Mouse (Mus musculus) bone marrow, adult 2 months (tissue): ENCODE measurements around the gene Med15. TPM values are rescaled to one million over a fixed set of nuclear protein-coding genes. Genes with fewer than 3 reads are reported as not detected.
A peak's percentile ranks its signal among the peaks of the same experiment; 100 is the strongest.

Source experiments
- H3K27ac ChIP-seq: fragments of 200-500 bp; 2 replicates; pipeline ENCODE4 v1.5.1; 2012; ENCODE audit warnings: low read depth, mild to moderate bottlenecking, control low read depth, inconsistent platforms, low read length; ENCODE audit not compliant: control insufficient read depth, poor library complexity, insufficient read depth
- H3K4me1 ChIP-seq: fragments of 200-500 bp; 2 replicates; pipeline ENCODE4 v1.6.1; 2011; ENCODE audit warnings: low read length; ENCODE audit not compliant: control insufficient read depth, insufficient read depth
- H3K4me3 ChIP-seq: fragments of 200-500 bp; replicated peaks from 2 replicates; pipeline ENCODE3; 2011; ENCODE audit warnings: mild to moderate bottlenecking, low read depth, low read length, control low read depth; ENCODE audit not compliant: control insufficient read depth
- CTCF ChIP-seq: fragments of 200-500 bp; IDR thresholded peaks from 2 replicates; pipeline ENCODE4 v1.5.1; 2011; ENCODE audit warnings: low read length, control low read depth; ENCODE audit not compliant: control insufficient read depth, insufficient read depth
- POLR2A ChIP-seq: fragments of 200-500 bp; IDR thresholded peaks from 2 replicates; pipeline ENCODE4 v1.6.1; 2011; ENCODE audit warnings: low read depth, mild to moderate bottlenecking, control low read depth, low read length, borderline replicate concordance; ENCODE audit not compliant: control insufficient read depth
- WGBS: fragments of 180-500 bp; shearing (Covaris S2); methylation state at CpG from one replicate; pipeline ENCODE4 v1.1.7; 2018; 5-methylcytosine and 5-hydroxymethylcytosine counted together
- polyA plus RNA-seq: library from polyadenylated mRNA; stranded (reverse); fragments of >200 nt; gene quantifications from 2 replicates; pipeline ENCODE4 v1.2.4, GENCODE M21; 2011; ENCODE audit warnings: low replicate concordance; ENCODE audit not compliant: missing spikeins, insufficient read depth, insufficient read length

Med15 gene
- polyA plus RNA-seq, 1 experiment, result 38.0 TPM

DNA sequence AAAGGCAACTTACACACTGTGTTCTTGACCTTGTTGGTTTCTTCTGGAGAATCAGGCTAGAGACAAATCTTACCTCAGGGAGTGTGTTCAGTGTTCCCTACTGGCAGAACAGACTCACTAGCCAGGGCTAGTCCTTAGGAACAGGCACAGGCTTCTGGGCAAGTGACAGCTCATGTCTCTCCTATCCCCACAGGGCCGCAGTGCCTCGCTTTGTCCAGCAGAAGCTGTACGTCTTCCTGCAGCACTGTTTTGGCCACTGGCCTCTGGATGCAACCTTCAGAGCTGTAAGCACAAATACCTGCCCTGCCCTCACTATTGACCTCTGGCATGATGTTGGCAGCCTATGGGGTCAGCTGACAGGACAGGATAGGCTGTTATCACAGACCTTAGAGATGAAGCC, 93.6 kb downstream of the Med15 start:
- WGBS, result 92% methylated on average over 3 of the region's 3 CpGs
- no peak for TF ChIP-seq CTCF
- no peak for TF ChIP-seq POLR2A
- Histone ChIP-seq H3K27ac (peak overlapping the region; percentile 57; the same call in 1 of the 2 replicates), H3K4me1 (peaks cover 6% of the 10 kb centered on the region), H3K4me3 (no peak overlapping the region)

DNA sequence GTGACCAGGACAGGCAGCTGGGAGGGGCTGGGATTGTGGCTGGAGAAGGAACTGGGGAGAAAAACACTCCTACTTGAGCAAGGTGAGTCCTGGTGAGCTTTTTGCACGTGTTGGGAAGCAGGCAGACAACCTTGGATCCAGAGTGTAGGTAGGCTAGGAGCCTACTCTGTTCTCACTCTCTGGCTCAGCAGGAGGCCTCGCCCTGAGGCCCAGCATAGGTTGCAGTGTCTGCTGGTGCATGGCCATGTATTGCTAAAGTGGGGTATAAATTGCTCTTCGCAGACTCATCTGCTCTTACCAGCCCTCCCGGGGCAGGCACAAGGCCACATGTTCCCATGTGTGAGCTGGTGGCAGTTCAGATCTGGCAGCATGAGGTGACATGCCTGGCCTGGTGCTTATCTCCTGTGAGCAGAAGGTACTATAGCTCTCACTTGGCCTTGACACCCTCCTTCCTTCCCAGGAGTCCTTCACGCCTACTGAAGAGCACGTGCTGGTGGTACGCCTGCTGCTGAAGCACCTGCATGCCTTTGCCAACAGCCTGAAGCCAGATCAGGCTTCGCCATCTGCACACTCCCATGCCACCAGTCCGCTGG, 94.6 kb downstream of the Med15 start:
- TF ChIP-seq POLR2A (no peak), CTCF (no peak)
- peaks cover 6% of the 10 kb centered on the region for H3K4me1 ChIP-seq
- H3K4me3 ChIP-seq, result no peak overlapping the region
- WGBS, result 64% methylated on average over 9 of the region's 9 CpGs
- H3K27ac ChIP-seq, result peak overlapping the region; percentile 86

GRCm38 (mm10) chr16:17637610-17638009, 95.1 kb downstream of the Med15 start:
- H3K4me1 ChIP-seq, result peaks cover 6% of the 10 kb centered on the region
- TF ChIP-seq POLR2A, result no peak
- TF ChIP-seq CTCF, result peak; percentile 38; the same call in 1 of the 2 replicates
- 73% methylated on average over 2 of the region's 2 CpGs for WGBS
- H3K4me3 ChIP-seq, result no peak overlapping the region
- peak overlapping the region; percentile 86 for H3K27ac ChIP-seq

GRCm38 (mm10) chr16:17636904-17637303, 95.8 kb downstream of the Med15 start:
- WGBS, result 67% methylated on average over 2 of the region's 2 CpGs
- TF ChIP-seq CTCF (no peak), POLR2A (no peak)
- Histone ChIP-seq H3K27ac (no peak overlapping the region), H3K4me3 (no peak overlapping the region), H3K4me1 (peaks cover 6% of the 10 kb centered on the region)

GRCm38 (mm10) chr16:17633481-17634181, 99.1 kb downstream of the Med15 start:
- no peak overlapping the region for H3K27ac ChIP-seq
- TF ChIP-seq POLR2A, result no peak
- TF ChIP-seq CTCF, result peak; percentile 25; the same call in 1 of the 2 replicates
- peaks cover 3% of the 10 kb centered on the region; the same call in 1 of the 2 replicates for H3K4me1 ChIP-seq
- H3K4me3 ChIP-seq, result no peak overlapping the region
- 85% methylated on average over 8 of the region's 8 CpGs for WGBS

GRCm38 (mm10) chr16:17632580-17632979, 100.1 kb downstream of the Med15 start:
- 91% methylated on average over 2 of the region's 2 CpGs for WGBS
- Histone ChIP-seq H3K4me3 (no peak overlapping the region), H3K4me1 (peaks cover 2% of the 10 kb centered on the region; the same call in 1 of the 2 replicates), H3K27ac (no peak overlapping the region)
- TF ChIP-seq CTCF (no peak), POLR2A (no peak)

DNA sequence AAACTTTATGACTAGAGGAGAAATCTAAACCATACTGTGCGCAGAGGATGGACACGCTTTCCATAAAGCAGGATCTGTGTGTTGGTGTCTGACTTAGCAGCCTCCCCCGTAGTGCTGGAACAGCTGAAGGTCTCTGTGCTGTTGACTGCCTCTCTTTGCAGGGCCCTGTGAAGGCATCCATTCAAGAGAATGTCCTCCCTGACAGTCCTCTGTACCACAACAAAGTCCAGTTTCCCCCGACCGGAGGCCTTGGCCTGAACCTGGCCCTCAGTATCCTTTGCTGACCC, 106.5 kb downstream of the Med15 start:
- Histone ChIP-seq H3K27ac (no peak overlapping the region), H3K4me1 (no peaks in the 10 kb centered on the region), H3K4me3 (no peak overlapping the region)
- 91% methylated on average over 5 of the region's 5 CpGs for WGBS
- TF ChIP-seq POLR2A (no peak), CTCF (no peak)

- Histone ChIP-seq H3K27ac (no peak overlapping the region), H3K4me1 (no peaks in the 10 kb centered on the region), H3K4me3 (no peak overlapping the region)
- TF ChIP-seq POLR2A (no peak), CTCF (peak; percentile 40; the same call in 1 of the 2 replicates)
- 74% methylated on average over 8 of the region's 8 CpGs for WGBS
Observed at GRCm38 (mm10) chr16:17625488-17626268, 107.0 kb downstream of the Med15 start.

- peaks cover 3% of the 10 kb centered on the region for H3K4me1 ChIP-seq
- WGBS, result 93% methylated on average over 1 of the region's 1 CpGs
- H3K27ac ChIP-seq, result no peak overlapping the region
- H3K4me3 ChIP-seq, result no peak overlapping the region
- TF ChIP-seq CTCF (no peak), POLR2A (no peak)
Observed at GRCm38 (mm10) chr16:17621936-17622335, 110.8 kb downstream of the Med15 start.
